Mouse (Mus musculus) embryonic fibroblast, embryonic 13.5 days (primary cell): ENCODE data around the gene Rgs19.

Source experiments
- CTCF ChIP-seq: IDR thresholded peaks from 2 replicates; pipeline ENCODE4 v1.5.1; 2011; ENCODE audit warnings: mild to moderate bottlenecking, control low read depth, low read length, moderate library complexity, borderline replicate concordance; ENCODE audit not compliant: insufficient read depth
- POLR2A ChIP-seq: IDR thresholded peaks from 2 replicates; pipeline ENCODE4 v1.6.1; 2011; ENCODE audit warnings: low read depth, mild to moderate bottlenecking, control low read depth, low read length, moderate library complexity

- TF ChIP-seq CTCF (no peak), POLR2A (no peak)
Observed at GRCm38 (mm10) chr2:181671984-181672383, 21.8 kb downstream of the Rgs19 start.
